Mouse (Mus musculus) limb, embryonic 14.5 days (tissue): ENCODE data around the gene Tmod1. TPM values are rescaled to one million over a fixed set of nuclear protein-coding genes. Genes with fewer than 3 reads are reported as not detected.
A peak's percentile ranks its signal among the peaks of the same experiment; 100 is the strongest.

Experiments
- ATAC-seq: fragments of 200-750 bp; cut with Nextera tagmentation; 2 replicates; pipeline ENCODE4 v1.8.0; 2017; ENCODE audit warnings: low read depth, moderate number of reproducible peaks, moderate TSS enrichment; ENCODE audit not compliant: low FRiP score
- DNase-seq: peaks from one replicate; pipeline ENCODE4 v3.0.0-alpha.2; 2015; ENCODE audit warnings: low spot score
- H3K27ac ChIP-seq: fragments of 300-500 bp; sonication (generic); replicated peaks from 2 replicates; pipeline ENCODE4 v1.5.1; 2014; ENCODE audit warnings: low read depth, mild to moderate bottlenecking, low read length, moderate library complexity, mixed read lengths
- H3K27me3 ChIP-seq: fragments of 300-500 bp; sonication (generic); 2 replicates; pipeline ENCODE4 v1.6.1; 2014; ENCODE audit warnings: low read length, mixed read lengths; ENCODE audit not compliant: control insufficient read depth, insufficient read depth
- H3K36me3 ChIP-seq: fragments of 300-500 bp; sonication (generic); 2 replicates; pipeline ENCODE4 v1.6.1; 2014; ENCODE audit warnings: mild to moderate bottlenecking, low read length, moderate library complexity, mixed read lengths; ENCODE audit not compliant: control insufficient read depth, insufficient read depth
- H3K4me1 ChIP-seq: fragments of 300-500 bp; sonication (generic); 2 replicates; pipeline ENCODE4 v1.6.1; 2014; ENCODE audit warnings: antibody characterized with exemption, low read length, mixed read lengths; ENCODE audit not compliant: control insufficient read depth, insufficient read depth
- H3K4me2 ChIP-seq: fragments of 300-500 bp; sonication (generic); replicated peaks from 2 replicates; pipeline ENCODE4 v1.6.1; 2014; ENCODE audit warnings: low read depth, mild to moderate bottlenecking, low read length, moderate library complexity; ENCODE audit not compliant: severe bottlenecking
- H3K4me3 ChIP-seq: fragments of 300-500 bp; sonication (generic); replicated peaks from 2 replicates; pipeline ENCODE4 v1.5.1; 2014; ENCODE audit warnings: low read length
- H3K9ac ChIP-seq: fragments of 300-500 bp; sonication (generic); 2 replicates; pipeline ENCODE4 v1.6.1; 2014; ENCODE audit warnings: mild to moderate bottlenecking, low read depth, low read length, moderate library complexity; ENCODE audit not compliant: severe bottlenecking
- H3K9me3 ChIP-seq: fragments of 300-500 bp; sonication (generic); 2 replicates; pipeline ENCODE4 v1.6.1; 2016; ENCODE audit warnings: low read length; ENCODE audit not compliant: control insufficient read depth
- POLR2A ChIP-seq: fragments of 200-500 bp; IDR thresholded peaks from 2 replicates; pipeline ENCODE4 v1.8.0; 2012; ENCODE audit warnings: inconsistent platforms, mild to moderate bottlenecking, moderate library complexity, borderline replicate concordance; ENCODE audit not compliant: insufficient read depth, insufficient read length; ENCODE audit errors: extremely low read depth
- WGBS: fragments of 180-500 bp; shearing (Covaris S2); extraction: QIAGEN DNeasy Blood & Tissue Kit; methylation state at CpG from one replicate; pipeline ENCODE4 v1.1.7; 2014; 5-methylcytosine and 5-hydroxymethylcytosine counted together
- polyA plus RNA-seq, 2 experiments: library from polyadenylated mRNA; depleted of rRNA in 1 of 2; stranded (reverse) in 1 of 2; unstranded in 1 of 2; fragments of >200 nt; fragmentation: Nextera tagmentation in 1 of 2; extraction: Ambion mirVana in 1 of 2; gene quantifications; 2 replicates each; pipeline versions ENCODE4 v1.2.1 to v1.2.3; 2012 to 2014

The Tmod1 gene
- polyA plus RNA-seq, 2 experiments = 10.8 to 15.8 TPM

DNA sequence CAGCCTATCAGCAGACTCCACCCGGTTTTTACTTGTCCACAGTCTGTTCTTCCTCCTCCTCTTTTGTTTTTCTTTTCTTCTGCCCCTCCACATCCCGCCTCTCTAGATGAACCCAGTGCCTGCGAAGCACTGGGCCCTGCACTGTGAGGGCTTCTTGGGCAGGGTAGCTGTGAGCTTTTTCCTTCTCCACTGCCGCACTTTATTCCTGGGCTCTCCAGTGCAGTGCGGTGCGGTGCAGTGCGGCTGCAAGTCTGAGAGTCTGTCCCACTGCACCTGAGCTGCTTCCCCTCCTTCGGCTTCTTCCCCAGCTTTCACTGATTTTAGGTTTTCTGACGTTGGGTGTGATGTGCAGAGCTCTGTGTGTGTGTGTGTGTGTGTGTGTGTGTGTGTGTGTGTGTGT, 6.3 kb upstream of the Tmod1 start:
- peaks cover 4% of the 10 kb centered on the region; the same call in 1 of the 2 replicates for H3K27me3 ChIP-seq
- H3K9ac ChIP-seq = no peak overlapping the region
- no peaks in the 10 kb centered on the region for H3K36me3 ChIP-seq
- H3K4me3 ChIP-seq = no peak overlapping the region
- no peak for ATAC-seq
- no peak overlapping the region for H3K27ac ChIP-seq
- WGBS = 66% methylated on average over 9 of the region's 9 CpGs
- DNase-seq = no peak
- no peaks in the 10 kb centered on the region for H3K4me1 ChIP-seq
- no peaks in the 10 kb centered on the region for H3K9me3 ChIP-seq
- no peak overlapping the region for H3K4me2 ChIP-seq
- TF ChIP-seq POLR2A = no peak

DNA sequence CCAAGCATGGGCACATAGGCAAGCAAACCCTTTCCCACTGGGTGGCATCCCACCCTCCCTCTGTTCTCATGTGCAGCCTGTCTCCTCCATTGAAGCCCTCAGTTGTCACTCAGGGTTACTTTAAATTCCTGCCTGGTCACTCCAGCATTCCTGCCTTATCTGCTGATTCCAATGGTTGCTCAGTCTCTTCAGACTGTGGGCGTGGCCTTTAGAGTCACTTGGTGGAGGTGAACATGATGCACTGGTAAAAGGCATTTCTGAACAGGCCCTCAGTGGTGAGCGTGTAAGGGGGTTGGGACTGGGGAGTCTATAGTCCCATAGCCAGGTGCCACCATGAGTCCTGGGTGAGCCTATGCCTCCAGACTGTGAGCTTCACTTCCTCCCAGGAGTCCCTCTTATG, 5.5 kb upstream of the Tmod1 start:
- Histone ChIP-seq H3K27me3 (peaks cover 12% of the 10 kb centered on the region), H3K9ac (no peak overlapping the region), H3K4me1 (no peaks in the 10 kb centered on the region), H3K36me3 (no peaks in the 10 kb centered on the region), H3K27ac (no peak overlapping the region), H3K4me2 (no peak overlapping the region), H3K9me3 (no peaks in the 10 kb centered on the region), H3K4me3 (no peak overlapping the region)
- DNase-seq (no peak), ATAC-seq (no peak)
- no peak for TF ChIP-seq POLR2A
- WGBS = 77% methylated on average over 2 of the region's 2 CpGs

DNA sequence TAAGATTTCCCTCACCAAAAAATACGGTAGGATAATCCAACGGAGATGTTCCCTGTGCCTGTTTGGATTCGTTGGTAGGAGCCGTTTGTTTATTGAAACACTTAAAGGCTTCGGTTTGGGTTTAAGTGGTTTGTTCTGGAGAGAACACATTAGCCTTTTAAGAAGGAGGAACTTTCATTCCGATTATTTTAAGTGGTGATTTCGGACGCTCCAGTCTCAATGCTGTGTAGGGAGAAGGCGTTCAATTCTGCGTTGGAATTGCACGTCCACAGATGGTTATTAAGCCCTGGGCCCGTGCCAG, 194 bp upstream of the Tmod1 start:
- peaks cover 35% of the 10 kb centered on the region for H3K27me3 ChIP-seq
- ATAC-seq = no peak
- H3K9me3 ChIP-seq = no peaks in the 10 kb centered on the region
- no peak for TF ChIP-seq POLR2A
- H3K4me3 ChIP-seq = peak overlapping the region; percentile 54
- H3K9ac ChIP-seq = no peak overlapping the region; the same call in 1 of the 2 replicates
- WGBS = 11% methylated on average over 12 of the region's 12 CpGs
- H3K4me1 ChIP-seq = peaks cover 5% of the 10 kb centered on the region; the same call in 1 of the 2 replicates
- no peaks in the 10 kb centered on the region for H3K36me3 ChIP-seq
- DNase-seq = no peak
- no peak overlapping the region for H3K27ac ChIP-seq
- peak overlapping the region; percentile 99 for H3K4me2 ChIP-seq

DNA sequence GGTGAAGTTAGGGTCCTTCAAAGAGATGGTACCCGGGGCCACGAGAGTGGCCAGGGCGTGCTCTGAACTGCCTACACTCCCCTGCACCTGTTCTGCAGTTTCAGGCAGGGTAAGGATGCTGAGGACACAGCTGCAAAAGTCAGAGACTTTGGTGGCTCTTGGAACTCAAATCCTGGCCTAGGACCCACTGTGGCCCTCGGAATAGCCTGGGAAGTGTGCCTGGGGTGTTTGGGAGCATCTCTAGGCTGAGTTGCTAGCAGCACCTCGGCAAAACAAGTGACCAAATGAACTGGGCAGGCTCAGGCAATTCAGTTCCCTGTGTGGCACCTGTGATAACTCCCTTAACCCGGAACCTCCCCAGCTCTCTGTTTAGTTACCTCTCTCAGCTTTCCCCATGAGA, 1.2 kb downstream of the Tmod1 start:
- Histone ChIP-seq H3K4me2 (peak overlapping the region; percentile 99), H3K4me3 (peak overlapping the region; percentile 54), H3K4me1 (peaks cover 5% of the 10 kb centered on the region; the same call in 1 of the 2 replicates), H3K27me3 (peaks cover 35% of the 10 kb centered on the region), H3K9ac (no peak overlapping the region), H3K9me3 (no peaks in the 10 kb centered on the region), H3K36me3 (no peaks in the 10 kb centered on the region), H3K27ac (no peak overlapping the region)
- DNase-seq (no peak), ATAC-seq (no peak)
- no peak for TF ChIP-seq POLR2A
- 18% methylated on average over 6 of the region's 6 CpGs for WGBS

DNA sequence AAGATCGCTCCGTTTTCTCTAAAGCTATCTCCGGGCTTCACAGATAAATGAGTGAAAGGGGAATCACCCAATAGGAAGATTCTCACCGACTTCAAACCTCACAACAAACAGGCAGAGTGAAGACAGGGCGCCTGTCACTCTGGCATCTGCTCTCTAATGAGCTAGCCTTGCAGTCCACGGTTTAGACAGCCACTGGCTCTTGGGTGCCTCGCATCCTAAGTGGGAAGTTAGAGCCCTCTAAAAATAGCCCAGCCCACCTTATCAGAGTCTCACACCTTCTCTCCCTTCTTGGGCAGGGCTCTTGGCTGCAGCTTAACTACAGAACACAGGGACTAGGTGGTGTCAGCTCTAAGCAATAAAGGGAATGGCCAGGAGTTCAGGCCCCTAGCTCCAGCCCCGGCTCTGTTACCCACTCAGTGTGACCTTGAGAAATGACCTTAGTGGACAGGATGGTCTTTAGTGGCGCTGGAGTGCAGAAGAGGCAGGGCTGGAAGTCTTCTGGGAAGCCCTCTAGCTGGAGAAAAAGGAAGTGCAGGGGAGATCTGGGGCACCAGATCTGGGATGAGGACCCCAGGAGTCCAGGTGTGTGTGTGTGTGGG, 2.0 kb downstream of the Tmod1 start:
- Histone ChIP-seq H3K9me3 (no peaks in the 10 kb centered on the region), H3K4me2 (no peak overlapping the region), H3K27ac (no peak overlapping the region), H3K27me3 (peaks cover 35% of the 10 kb centered on the region), H3K4me1 (peaks cover 5% of the 10 kb centered on the region; the same call in 1 of the 2 replicates), H3K36me3 (no peaks in the 10 kb centered on the region), H3K4me3 (no peak overlapping the region), H3K9ac (no peak overlapping the region)
- TF ChIP-seq POLR2A = no peak
- ATAC-seq (no peak), DNase-seq (no peak)
- 14% methylated on average over 9 of the region's 9 CpGs for WGBS
